Mouse (Mus musculus): ENCODE measurements around the gene Taar8b. TPM values are rescaled to one million over a fixed set of nuclear protein-coding genes. Genes with fewer than 3 reads are reported as not detected.
"Not testable (repeated sequence)": the region's sequence is repeated elsewhere in the genome, so short reads cannot be mapped to it uniquely, and the experiment has no call there.

Gene Taar8b
- not detected in 2 replicates for polyA plus RNA-seq (2012)

GRCm38 (mm10) chr10:24092194-24092593, at the start of gene Taar8b:
Gene Taar8b (minus strand): TSS chr10:24092294.
- H3K4me3 ChIP-seq (replicated peaks): no peak within 1 kb of the TSS
- H3K36me3 ChIP-seq (ENCODE audit: control insufficient read depth): no peaks in the 10 kb centered on the region
- TF ChIP-seq GATA1 (IDR thresholded peaks at IDR 0.05; ENCODE audit: low read length) (no peak), TAL1 (IDR thresholded peaks at IDR 0.05; ENCODE audit: low read length) (no peak)
- no peaks in the 10 kb centered on the region for H3K4me1 ChIP-seq (ENCODE audit: control insufficient read depth)
- no peaks in the 10 kb centered on the region for H3K27me3 ChIP-seq (ENCODE audit: control insufficient read depth)
- no peaks in the 10 kb centered on the region for H3K9me3 ChIP-seq (ENCODE audit: control insufficient read depth, low read length)

DNA sequence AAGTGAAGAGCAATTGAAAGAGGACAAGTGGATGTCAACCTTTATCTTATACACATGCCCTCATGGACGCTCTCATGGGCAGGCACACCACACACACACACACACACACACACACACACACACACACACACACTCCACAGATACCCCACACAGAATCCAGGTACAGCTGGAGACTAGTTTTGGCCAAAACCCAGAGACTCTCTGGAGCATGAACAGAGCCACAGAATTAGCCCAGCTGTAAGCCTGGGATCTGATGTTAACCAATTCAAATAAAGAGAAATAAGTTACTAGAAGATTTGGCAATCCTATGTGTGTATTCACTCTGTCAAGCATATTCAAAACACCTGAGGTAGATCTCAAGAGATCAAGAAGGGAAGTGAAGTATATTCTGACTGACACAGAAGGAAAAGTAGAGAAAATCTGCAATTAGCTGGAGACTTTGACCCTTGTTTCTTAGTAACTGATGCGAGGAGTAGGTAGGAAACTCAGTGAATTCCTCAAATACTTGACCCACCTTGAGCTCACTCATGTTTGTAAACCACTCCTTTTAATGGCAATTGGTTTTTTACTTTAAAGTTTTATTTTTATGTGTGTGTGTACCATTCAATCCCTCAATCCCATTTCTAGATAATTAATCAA, 46.6 kb upstream of the Taar8b start:
- Histone ChIP-seq H3K9me3 (ENCODE audit: control insufficient read depth, low read length) (no peaks in the 10 kb centered on the region), H3K4me1 (ENCODE audit: control insufficient read depth) (peaks cover 14% of the 10 kb centered on the region), H3K36me3 (ENCODE audit: control insufficient read depth) (no peaks in the 10 kb centered on the region), H3K27me3 (ENCODE audit: control insufficient read depth) (peaks cover 4% of the 10 kb centered on the region; the same call in 1 of the 2 replicates), H3K4me3 (replicated peaks) (no peak overlapping the region)
- no peak for TF ChIP-seq GATA1 (IDR thresholded peaks at IDR 0.05; ENCODE audit: low read length)
- no peak for TF ChIP-seq TAL1 (IDR thresholded peaks at IDR 0.05; ENCODE audit: low read length)

- no peak overlapping the region for H3K4me3 ChIP-seq (replicated peaks)
- no peaks in the 10 kb centered on the region for H3K9me3 ChIP-seq (ENCODE audit: control insufficient read depth, low read length)
- H3K36me3 ChIP-seq (ENCODE audit: control insufficient read depth): no peaks in the 10 kb centered on the region
- TF ChIP-seq GATA1 (IDR thresholded peaks at IDR 0.05; ENCODE audit: low read length) (no peak), TAL1 (IDR thresholded peaks at IDR 0.05; ENCODE audit: low read length) (no peak)
- peaks cover 25% of the 10 kb centered on the region for H3K4me1 ChIP-seq (ENCODE audit: control insufficient read depth)
- 0 out of 2 replicates have a peak, but pooled peaks cover 2% of the 10 kb centered on the region for H3K27me3 ChIP-seq (ENCODE audit: control insufficient read depth)
These were observed 42.1 kb upstream of the Taar8b start for GRCm38 (mm10) chr10:24134071-24134645.

- Histone ChIP-seq H3K9me3 (ENCODE audit: control insufficient read depth, low read length) (no peaks in the 10 kb centered on the region), H3K4me3 (replicated peaks) (no peak overlapping the region), H3K36me3 (ENCODE audit: control insufficient read depth) (no peaks in the 10 kb centered on the region), H3K4me1 (ENCODE audit: control insufficient read depth) (peaks cover 25% of the 10 kb centered on the region), H3K27me3 (ENCODE audit: control insufficient read depth) (no peaks in the 10 kb centered on the region)
- TF ChIP-seq GATA1 (IDR thresholded peaks at IDR 0.05; ENCODE audit: low read length): no peak
- TF ChIP-seq TAL1 (IDR thresholded peaks at IDR 0.05; ENCODE audit: low read length): no peak
These were observed 41.0 kb upstream of the Taar8b start for GRCm38 (mm10) chr10:24133132-24133531.

GRCm38 (mm10) chr10:24132273-24132672, 40.2 kb upstream of the Taar8b start:
- no peaks in the 10 kb centered on the region for H3K27me3 ChIP-seq (ENCODE audit: control insufficient read depth)
- TF ChIP-seq GATA1 (IDR thresholded peaks at IDR 0.05; ENCODE audit: low read length) (no peak), TAL1 (IDR thresholded peaks at IDR 0.05; ENCODE audit: low read length) (no peak)
- no peaks in the 10 kb centered on the region for H3K9me3 ChIP-seq (ENCODE audit: control insufficient read depth, low read length)
- H3K4me3 ChIP-seq (replicated peaks): no peak overlapping the region
- no peaks in the 10 kb centered on the region for H3K36me3 ChIP-seq (ENCODE audit: control insufficient read depth)
- peaks cover 25% of the 10 kb centered on the region for H3K4me1 ChIP-seq (ENCODE audit: control insufficient read depth)

DNA sequence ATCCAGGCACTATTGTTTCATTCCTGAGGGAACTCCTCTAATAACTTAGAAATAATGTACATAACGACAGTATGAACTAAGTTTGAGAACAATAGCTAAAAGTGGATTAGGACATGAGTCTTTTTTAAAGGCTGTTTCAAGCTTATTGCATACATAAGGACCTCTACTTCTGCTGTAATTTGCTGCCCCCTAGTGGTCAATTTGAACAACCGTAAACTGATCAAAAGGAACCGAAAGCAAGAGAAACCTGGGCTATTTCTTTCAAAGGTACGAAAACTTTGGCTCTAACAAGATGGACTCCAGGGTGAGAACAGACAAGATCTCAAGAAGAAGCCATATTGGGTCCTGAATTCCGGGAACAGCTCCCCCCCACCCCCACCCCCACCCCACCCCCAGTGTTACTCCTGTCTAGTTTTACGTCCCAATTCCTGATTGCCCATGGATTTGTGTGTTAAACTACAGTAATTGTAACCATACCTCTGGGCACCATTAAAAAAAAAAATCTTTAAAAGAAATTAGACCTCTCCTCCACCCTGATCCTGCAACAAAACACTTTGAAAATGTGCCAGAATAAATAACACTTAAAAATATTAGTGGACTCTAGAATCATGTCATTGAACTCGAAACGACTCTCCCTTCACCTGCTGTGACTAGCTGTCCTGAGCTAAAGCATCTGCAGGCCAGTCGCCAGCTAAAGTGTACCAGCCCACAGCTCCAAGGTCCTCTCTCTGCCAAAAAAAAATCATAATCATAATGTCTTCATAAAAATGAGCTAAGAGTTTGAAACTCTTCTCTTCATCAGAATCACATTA, 39.6 kb upstream of the Taar8b start:
- Histone ChIP-seq H3K4me1 (ENCODE audit: control insufficient read depth) (peaks cover 25% of the 10 kb centered on the region), H3K36me3 (ENCODE audit: control insufficient read depth) (no peaks in the 10 kb centered on the region), H3K27me3 (ENCODE audit: control insufficient read depth) (no peaks in the 10 kb centered on the region), H3K4me3 (replicated peaks) (peak overlapping the region; percentile 23), H3K9me3 (ENCODE audit: control insufficient read depth, low read length) (no peaks in the 10 kb centered on the region)
- TF ChIP-seq GATA1 (IDR thresholded peaks at IDR 0.05; ENCODE audit: low read length): no peak
- no peak for TF ChIP-seq TAL1 (IDR thresholded peaks at IDR 0.05; ENCODE audit: low read length)

GRCm38 (mm10) chr10:24111116-24111778, 19.2 kb upstream of the Taar8b start:
- no peak overlapping the region for H3K4me3 ChIP-seq (replicated peaks)
- no peaks in the 10 kb centered on the region for H3K27me3 ChIP-seq (ENCODE audit: control insufficient read depth)
- TF ChIP-seq TAL1 (IDR thresholded peaks at IDR 0.05; ENCODE audit: low read length) (no peak), GATA1 (IDR thresholded peaks at IDR 0.05; ENCODE audit: low read length) (no peak)
- no peaks in the 10 kb centered on the region for H3K36me3 ChIP-seq (ENCODE audit: control insufficient read depth)
- H3K9me3 ChIP-seq (ENCODE audit: control insufficient read depth, low read length): no peaks in the 10 kb centered on the region; the same call in 1 of the 2 replicates
- H3K4me1 ChIP-seq (ENCODE audit: control insufficient read depth): no peaks in the 10 kb centered on the region

DNA sequence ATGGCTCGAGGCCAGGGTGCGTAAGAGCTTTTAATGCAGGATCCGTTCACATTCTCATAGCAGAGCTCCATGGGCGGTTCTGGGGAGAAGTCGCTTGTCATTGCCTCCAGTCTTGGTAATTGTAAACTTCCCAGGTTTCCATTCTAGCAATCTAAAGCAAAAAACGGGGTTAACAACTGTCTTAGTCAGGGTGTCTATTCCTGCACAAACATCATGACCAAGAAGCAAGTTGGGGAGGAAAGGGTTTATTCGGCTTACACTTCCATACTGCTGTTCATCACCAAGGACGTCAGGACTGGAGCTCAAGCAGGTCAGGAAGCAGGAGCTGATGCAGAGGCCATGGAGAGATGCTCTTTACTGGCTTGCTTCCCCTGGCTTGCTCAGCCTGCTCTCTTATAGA, 17.3 kb upstream of the Taar8b start, which contains the start of gene Taar9:
TSS of gene Taar9 (minus strand) at position 101 of the 400 bp plus-strand sequence.
- H3K4me3 ChIP-seq (replicated peaks); H3K36me3 ChIP-seq (ENCODE audit: control insufficient read depth); H3K4me1 ChIP-seq (ENCODE audit: control insufficient read depth); H3K9me3 ChIP-seq (ENCODE audit: control insufficient read depth, low read length); H3K27me3 ChIP-seq (ENCODE audit: control insufficient read depth): not testable (repeated sequence)

DNA sequence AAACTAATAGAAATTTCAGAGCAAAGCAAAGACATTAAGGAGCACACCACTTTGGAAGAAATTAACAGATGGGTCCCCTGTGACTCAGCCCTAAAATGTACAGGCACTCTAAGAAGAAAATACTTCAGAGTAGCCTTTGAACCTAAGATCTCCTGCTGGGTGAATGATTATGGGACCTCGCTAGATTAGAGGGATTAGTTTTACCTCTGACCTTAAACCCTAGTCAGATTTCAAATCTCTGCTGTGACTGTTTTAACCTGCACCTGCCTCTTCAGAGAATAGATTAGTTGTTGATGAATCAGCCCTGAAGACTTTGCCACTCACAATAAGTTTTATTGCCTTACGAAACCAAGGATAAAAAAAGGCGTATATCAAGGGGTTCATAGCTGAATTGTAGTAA, 16.1 kb upstream of the Taar8b start:
- H3K4me1 ChIP-seq (ENCODE audit: control insufficient read depth): no peaks in the 10 kb centered on the region

More for the DNA sequence above, 16.1 kb upstream of the Taar8b start:
- TF ChIP-seq GATA1 (IDR thresholded peaks at IDR 0.05; ENCODE audit: low read length) (no peak), TAL1 (IDR thresholded peaks at IDR 0.05; ENCODE audit: low read length) (no peak)
- no peaks in the 10 kb centered on the region for H3K27me3 ChIP-seq (ENCODE audit: control insufficient read depth)
- H3K9me3 ChIP-seq (ENCODE audit: control insufficient read depth, low read length): no peaks in the 10 kb centered on the region
- no peak overlapping the region for H3K4me3 ChIP-seq (replicated peaks)
- H3K36me3 ChIP-seq (ENCODE audit: control insufficient read depth): no peaks in the 10 kb centered on the region
